Mouse (Mus musculus): ENCODE measurements at regions not wholly inside any gene's neighbourhood (a gene's known extent, or its start where the extent isn't known, plus 50 kb on each side); places are given as distances from the start of the nearest gene placed in this dataset.

DNA sequence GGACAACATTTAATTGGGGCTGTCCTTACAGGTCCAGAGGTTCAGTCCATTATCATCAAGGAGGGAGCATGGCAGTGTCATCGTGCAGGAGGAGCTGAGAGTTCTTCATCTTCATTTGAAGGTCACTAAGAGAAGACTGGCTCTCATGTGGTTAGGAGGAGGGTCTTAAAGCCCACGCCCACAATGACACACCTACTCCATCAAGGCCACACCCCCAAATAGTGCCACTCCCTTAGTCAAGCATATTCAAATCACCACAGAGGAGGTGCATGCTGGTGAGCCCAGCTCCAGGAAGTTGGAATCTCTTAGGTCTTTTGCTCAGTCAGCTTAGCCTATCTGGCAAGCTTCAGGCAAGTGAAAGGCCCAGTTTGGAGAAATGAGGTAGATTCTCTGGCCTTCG lies 488.4 kb downstream of the Ajap1 start:
- Histone ChIP-seq H3K27ac (ENCODE audit: insufficient read depth, low read length) (no peak overlapping the region), H3K4me3 (ENCODE audit: low read depth, low read length) (no peak overlapping the region), H3K9ac (ENCODE audit: low read depth, poor library complexity, severe bottlenecking) (no peak overlapping the region), H3K4me1 (ENCODE audit: control insufficient read depth, insufficient read depth, low read length) (no peaks in the 10 kb centered on the region), H3K9me3 (replicated peaks; ENCODE audit: control insufficient read depth, insufficient read depth, low read length, poor library complexity, severe bottlenecking) (no peaks in the 10 kb centered on the region), H3K36me3 (ENCODE audit: control insufficient read depth, insufficient read depth, low read length, poor library complexity, severe bottlenecking) (no peaks in the 10 kb centered on the region), H3K27me3 (ENCODE audit: control insufficient read depth, insufficient read depth, low read length, poor library complexity, severe bottlenecking) (no peaks in the 10 kb centered on the region)
- no peak for TF ChIP-seq CTCF (IDR thresholded peaks at IDR 0.05; ENCODE audit: low read depth, low read length)
- no peak for TF ChIP-seq POLR2A (IDR thresholded peaks at IDR 0.05; ENCODE audit: insufficient read depth, low read length)
- TF ChIP-seq EP300 (IDR thresholded peaks at IDR 0.05; ENCODE audit: insufficient read depth, low read depth, low read length), result no peak

DNA sequence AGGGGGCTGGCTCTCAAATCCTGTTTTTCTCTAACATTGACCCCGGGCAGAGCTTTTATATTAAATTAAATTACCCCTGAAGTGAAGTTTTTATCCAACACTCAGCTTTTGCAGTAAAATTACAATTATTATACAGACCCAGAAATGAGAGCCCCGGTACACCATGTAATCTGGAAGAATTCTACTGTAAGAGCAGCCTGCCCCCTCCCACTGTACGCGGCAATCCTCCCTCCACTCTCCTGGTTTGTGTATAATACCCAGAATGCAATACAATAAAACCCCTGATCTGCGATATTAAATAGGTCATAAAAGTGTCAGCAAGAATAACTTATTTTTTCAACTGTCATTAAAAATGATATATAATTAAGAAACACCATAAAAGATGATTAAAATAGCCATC lies 492.3 kb downstream of the Ajap1 start:
- Histone ChIP-seq H3K4me1 (ENCODE audit: control insufficient read depth, insufficient read depth, low read length) (no peaks in the 10 kb centered on the region), H3K36me3 (ENCODE audit: control insufficient read depth, insufficient read depth, low read length, poor library complexity, severe bottlenecking) (no peaks in the 10 kb centered on the region), H3K27me3 (ENCODE audit: control insufficient read depth, insufficient read depth, low read length, poor library complexity, severe bottlenecking) (no peaks in the 10 kb centered on the region), H3K9ac (ENCODE audit: low read depth, poor library complexity, severe bottlenecking) (no peak overlapping the region), H3K9me3 (replicated peaks; ENCODE audit: control insufficient read depth, insufficient read depth, low read length, poor library complexity, severe bottlenecking) (no peaks in the 10 kb centered on the region), H3K4me3 (ENCODE audit: low read depth, low read length) (no peak overlapping the region), H3K27ac (ENCODE audit: insufficient read depth, low read length) (no peak overlapping the region)
- no peak for TF ChIP-seq CTCF (IDR thresholded peaks at IDR 0.05; ENCODE audit: low read depth, low read length)
- TF ChIP-seq POLR2A (IDR thresholded peaks at IDR 0.05; ENCODE audit: insufficient read depth, low read length), result no peak
- no peak for TF ChIP-seq EP300 (IDR thresholded peaks at IDR 0.05; ENCODE audit: insufficient read depth, low read depth, low read length)

DNA sequence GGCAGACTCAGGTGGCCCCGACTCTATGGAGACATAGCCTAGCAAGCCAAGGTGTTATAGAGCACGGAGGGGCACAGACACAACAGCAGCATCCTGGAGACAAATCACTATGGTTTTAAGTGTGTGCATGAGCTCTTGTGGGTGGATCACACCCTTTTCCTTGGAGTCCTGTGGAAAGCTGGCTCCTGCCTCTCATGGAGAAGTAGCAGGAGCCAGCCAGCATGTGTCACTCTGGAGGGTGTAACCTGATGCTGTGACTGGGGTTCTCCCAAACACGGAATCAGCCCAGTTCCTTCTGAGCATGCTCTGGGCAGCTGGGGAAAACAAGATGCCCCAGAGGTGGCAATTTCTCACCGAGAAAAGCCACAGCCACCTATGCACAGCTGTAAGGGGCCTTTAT lies 494.9 kb downstream of the Ajap1 start:
- Histone ChIP-seq H3K9ac (ENCODE audit: low read depth, poor library complexity, severe bottlenecking) (no peak overlapping the region), H3K9me3 (replicated peaks; ENCODE audit: control insufficient read depth, insufficient read depth, low read length, poor library complexity, severe bottlenecking) (no peaks in the 10 kb centered on the region), H3K4me1 (ENCODE audit: control insufficient read depth, insufficient read depth, low read length) (no peaks in the 10 kb centered on the region), H3K36me3 (ENCODE audit: control insufficient read depth, insufficient read depth, low read length, poor library complexity, severe bottlenecking) (no peaks in the 10 kb centered on the region), H3K27me3 (ENCODE audit: control insufficient read depth, insufficient read depth, low read length, poor library complexity, severe bottlenecking) (no peaks in the 10 kb centered on the region), H3K4me3 (ENCODE audit: low read depth, low read length) (no peak overlapping the region), H3K27ac (ENCODE audit: insufficient read depth, low read length) (no peak overlapping the region)
- no peak for TF ChIP-seq EP300 (IDR thresholded peaks at IDR 0.05; ENCODE audit: insufficient read depth, low read depth, low read length)
- no peak for TF ChIP-seq POLR2A (IDR thresholded peaks at IDR 0.05; ENCODE audit: insufficient read depth, low read length)
- TF ChIP-seq CTCF (IDR thresholded peaks at IDR 0.05; ENCODE audit: low read depth, low read length), result no peak

DNA sequence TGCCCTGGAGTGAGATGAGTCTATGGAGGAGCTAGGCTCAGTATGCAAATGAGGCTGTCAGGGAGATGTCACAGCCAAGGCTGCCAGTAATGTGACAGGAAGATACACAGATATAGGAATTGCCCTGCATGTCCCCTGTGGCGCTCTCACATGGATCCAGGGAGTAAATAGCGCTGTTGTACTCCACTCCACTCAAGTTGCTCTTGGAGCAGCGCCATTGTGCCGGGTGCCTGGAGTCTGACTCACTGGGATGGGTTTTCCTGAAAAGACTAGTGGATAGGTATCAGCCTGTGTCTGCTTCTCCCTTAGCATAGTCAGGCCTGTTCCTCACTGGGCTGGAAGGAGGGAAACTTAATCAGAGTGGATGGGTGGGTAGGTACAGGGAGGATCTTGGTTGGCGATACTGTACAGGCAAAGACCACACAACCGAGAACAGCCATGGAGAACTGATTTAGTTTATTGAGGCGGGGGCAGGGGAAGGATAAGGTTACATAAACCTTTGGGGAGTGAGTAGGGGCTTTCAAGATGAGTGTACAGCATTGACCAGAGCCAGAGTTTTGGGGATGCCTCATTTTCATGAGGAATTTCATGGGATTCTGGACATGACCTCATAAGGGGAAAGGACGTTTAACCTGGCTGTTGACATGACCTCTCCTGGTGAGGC lies 497.5 kb upstream of the Kcnab2 start:
- Histone ChIP-seq H3K4me1 (ENCODE audit: control insufficient read depth, insufficient read depth, low read length) (no peaks in the 10 kb centered on the region), H3K36me3 (ENCODE audit: control insufficient read depth, insufficient read depth, low read length, poor library complexity, severe bottlenecking) (no peaks in the 10 kb centered on the region)
- TF ChIP-seq EP300 (IDR thresholded peaks at IDR 0.05; ENCODE audit: insufficient read depth, low read depth, low read length) (no peak), POLR2A (IDR thresholded peaks at IDR 0.05; ENCODE audit: insufficient read depth, low read length) (no peak), CTCF (IDR thresholded peaks at IDR 0.05; ENCODE audit: low read depth, low read length) (no peak)

DNA sequence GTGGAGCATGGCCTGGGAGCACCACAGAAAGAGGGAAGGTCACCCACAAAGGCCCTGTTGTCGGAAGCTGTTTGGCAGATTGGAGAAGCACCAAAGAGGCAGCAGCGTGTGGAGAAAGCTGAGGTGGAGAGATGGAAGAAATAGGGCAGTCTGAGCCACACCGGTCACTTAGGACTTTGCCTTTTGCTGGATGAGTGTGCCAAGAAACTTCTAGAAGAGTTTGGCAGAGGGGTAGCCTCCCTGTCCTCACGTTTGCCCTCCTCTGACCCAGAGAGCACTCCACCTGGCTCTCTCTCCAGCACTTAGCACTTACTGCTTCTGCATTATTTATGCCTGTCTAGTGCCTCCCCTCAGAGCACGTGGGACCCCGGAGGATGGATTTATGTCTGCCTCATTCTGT lies 485.3 kb upstream of the Kcnab2 start:
- TF ChIP-seq CTCF (IDR thresholded peaks at IDR 0.05; ENCODE audit: low read depth, low read length) (no peak), POLR2A (IDR thresholded peaks at IDR 0.05; ENCODE audit: insufficient read depth, low read length) (no peak), EP300 (IDR thresholded peaks at IDR 0.05; ENCODE audit: insufficient read depth, low read depth, low read length) (no peak)
- Histone ChIP-seq H3K27ac (ENCODE audit: insufficient read depth, low read length) (no peak overlapping the region), H3K36me3 (ENCODE audit: control insufficient read depth, insufficient read depth, low read length, poor library complexity, severe bottlenecking) (no peaks in the 10 kb centered on the region), H3K9me3 (replicated peaks; ENCODE audit: control insufficient read depth, insufficient read depth, low read length, poor library complexity, severe bottlenecking) (no peaks in the 10 kb centered on the region), H3K9ac (ENCODE audit: low read depth, poor library complexity, severe bottlenecking) (no peak overlapping the region), H3K27me3 (ENCODE audit: control insufficient read depth, insufficient read depth, low read length, poor library complexity, severe bottlenecking) (no peaks in the 10 kb centered on the region), H3K4me3 (ENCODE audit: low read depth, low read length) (no peak overlapping the region), H3K4me1 (ENCODE audit: control insufficient read depth, insufficient read depth, low read length) (no peaks in the 10 kb centered on the region)

More for the DNA sequence above, 497.5 kb upstream of the Kcnab2 start:
- Histone ChIP-seq H3K9ac (ENCODE audit: low read depth, poor library complexity, severe bottlenecking) (no peak overlapping the region), H3K4me3 (ENCODE audit: low read depth, low read length) (no peak overlapping the region), H3K27me3 (ENCODE audit: control insufficient read depth, insufficient read depth, low read length, poor library complexity, severe bottlenecking) (no peaks in the 10 kb centered on the region), H3K27ac (ENCODE audit: insufficient read depth, low read length) (no peak overlapping the region), H3K9me3 (replicated peaks; ENCODE audit: control insufficient read depth, insufficient read depth, low read length, poor library complexity, severe bottlenecking) (0 out of 2 replicates have a peak, but pooled peaks cover 3% of the 10 kb centered on the region)

DNA sequence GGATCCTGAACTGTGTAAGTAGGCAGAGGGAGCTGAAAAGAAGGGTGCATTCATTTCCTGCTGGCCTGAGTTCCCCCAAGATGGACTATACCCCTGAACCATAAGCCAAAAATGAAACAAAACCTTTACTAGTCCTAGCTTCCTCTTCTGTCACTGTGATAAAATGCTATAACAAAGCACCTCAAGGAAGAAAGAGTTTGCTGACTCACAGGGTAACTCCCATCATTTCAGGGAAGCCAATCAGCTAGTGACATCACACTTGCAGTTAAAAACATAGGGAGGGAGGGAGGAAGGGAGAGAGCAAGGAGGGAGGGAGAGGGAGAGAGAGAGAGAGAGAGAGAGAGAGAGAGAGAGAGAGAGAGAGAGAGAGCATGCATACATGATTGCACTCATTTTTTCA lies 484.5 kb upstream of the Kcnab2 start:
- Histone ChIP-seq H3K27me3 (ENCODE audit: control insufficient read depth, insufficient read depth, low read length, poor library complexity, severe bottlenecking) (no peaks in the 10 kb centered on the region), H3K9ac (ENCODE audit: low read depth, poor library complexity, severe bottlenecking) (no peak overlapping the region), H3K27ac (ENCODE audit: insufficient read depth, low read length) (no peak overlapping the region), H3K4me3 (ENCODE audit: low read depth, low read length) (no peak overlapping the region), H3K4me1 (ENCODE audit: control insufficient read depth, insufficient read depth, low read length) (no peaks in the 10 kb centered on the region), H3K9me3 (replicated peaks; ENCODE audit: control insufficient read depth, insufficient read depth, low read length, poor library complexity, severe bottlenecking) (no peaks in the 10 kb centered on the region), H3K36me3 (ENCODE audit: control insufficient read depth, insufficient read depth, low read length, poor library complexity, severe bottlenecking) (no peaks in the 10 kb centered on the region)
- no peak for TF ChIP-seq EP300 (IDR thresholded peaks at IDR 0.05; ENCODE audit: insufficient read depth, low read depth, low read length)
- no peak for TF ChIP-seq POLR2A (IDR thresholded peaks at IDR 0.05; ENCODE audit: insufficient read depth, low read length)
- no peak for TF ChIP-seq CTCF (IDR thresholded peaks at IDR 0.05; ENCODE audit: low read depth, low read length)

Data from ES-Bruce4 (cell line).